Mouse (Mus musculus) myocyte (in vitro differentiated cells): ENCODE results near the gene Dab1. TPM values are rescaled to one million over a fixed set of nuclear protein-coding genes. Genes with fewer than 3 reads are reported as not detected.

Experiments
- H3K27me3 ChIP-seq: one replicate; pipeline ENCODE4 v1.6.1; 2011; ENCODE audit not compliant: control insufficient read depth, insufficient read depth, insufficient read length
- H3K36me3 ChIP-seq: one replicate; pipeline ENCODE4 v1.6.1; 2011; ENCODE audit not compliant: control insufficient read depth, insufficient read depth
- H3K4me2 ChIP-seq: one replicate; pipeline ENCODE4 v1.6.1; 2011; ENCODE audit warnings: low read depth, control low read depth
- H3K4me3 ChIP-seq: one replicate; pipeline ENCODE4 v1.5.1; 2011; ENCODE audit warnings: mild to moderate bottlenecking, control low read depth, moderate library complexity
- H3K79me2 ChIP-seq: one replicate; pipeline ENCODE4 v1.6.1; 2011; ENCODE audit not compliant: control insufficient read depth, insufficient read depth
- H3ac ChIP-seq: one replicate; pipeline ENCODE4 v1.6.1; 2011; ENCODE audit not compliant: control insufficient read depth, insufficient read length
- CEBPB ChIP-seq: IDR thresholded peaks from 2 replicates; pipeline ENCODE4 v1.6.1; 2011; ENCODE audit warnings: mild to moderate bottlenecking, moderate library complexity; ENCODE audit not compliant: poor library complexity, insufficient read depth, severe bottlenecking
- E2F4 ChIP-seq: IDR thresholded peaks from one replicate; pipeline ENCODE4 v1.6.1; 2011; ENCODE audit warnings: mild to moderate bottlenecking, control low read depth, moderate library complexity; ENCODE audit not compliant: insufficient read depth
- MAX ChIP-seq: IDR thresholded peaks from one replicate; pipeline ENCODE4 v1.6.1; 2011; ENCODE audit warnings: low read depth, mild to moderate bottlenecking, control low read depth
- MYOD1 ChIP-seq, 3 experiments: IDR thresholded peaks; one replicate each; pipeline ENCODE4 v1.6.1; 2011; ENCODE audit warnings: control low read depth in 2 of 3, low read depth in 2 of 3, mild to moderate bottlenecking in 2 of 3, moderate library complexity in 1 of 3; ENCODE audit not compliant: insufficient read length in 2 of 3, control insufficient read depth in 1 of 3
- MYOG ChIP-seq, 3 experiments: IDR thresholded peaks; one replicate each; pipeline ENCODE4 v1.6.1; 2011; ENCODE audit warnings: control low read depth in 2 of 3, low read depth in 2 of 3, mild to moderate bottlenecking in 2 of 3; ENCODE audit not compliant: insufficient read length in 2 of 3, control insufficient read depth in 1 of 3, insufficient read depth in 1 of 3
- POLR2A ChIP-seq: IDR thresholded peaks from one replicate; pipeline ENCODE4 v1.6.1; 2011; ENCODE audit warnings: low read depth, mild to moderate bottlenecking, control low read depth, moderate library complexity; ENCODE audit not compliant: insufficient read length
- POLR2AphosphoS2 ChIP-seq: IDR thresholded peaks from one replicate; pipeline ENCODE4 v1.6.1; 2011; ENCODE audit warnings: low read depth, control low read depth; ENCODE audit not compliant: insufficient read length
- REST ChIP-seq: IDR thresholded peaks from one replicate; pipeline ENCODE4 v1.6.1; 2011; ENCODE audit warnings: mild to moderate bottlenecking, control low read depth, moderate library complexity; ENCODE audit not compliant: insufficient read depth, insufficient read length
- SRF ChIP-seq: IDR thresholded peaks from one replicate; pipeline ENCODE4 v1.6.1; 2011; ENCODE audit warnings: low read depth; ENCODE audit not compliant: control insufficient read depth, insufficient read length
- TCF12 ChIP-seq: IDR thresholded peaks from one replicate; pipeline ENCODE4 v1.6.1; 2011; ENCODE audit warnings: mild to moderate bottlenecking, control low read depth; ENCODE audit not compliant: poor library complexity, insufficient read depth, severe bottlenecking
- TCF3 ChIP-seq: IDR thresholded peaks from one replicate; pipeline ENCODE4 v1.6.1; 2011; ENCODE audit warnings: low read depth, control low read depth; ENCODE audit not compliant: insufficient read length
- USF1 ChIP-seq: IDR thresholded peaks from one replicate; pipeline ENCODE4 v1.6.1; 2011; ENCODE audit warnings: low read depth, mild to moderate bottlenecking, control low read depth, moderate library complexity
- polyA plus RNA-seq: library from polyadenylated mRNA; unstranded; fragments of >200 nt; fragmentation: generic; extraction: Trizol; gene quantifications from one replicate; pipeline ENCODE4 v1.2.1, GENCODE M21; 2012; ENCODE audit warnings: missing spikeins

The Dab1 gene
- polyA plus RNA-seq, 1 experiment = not detected

- TF ChIP-seq E2F4 (no peak), USF1 (no peak), SRF (no peak), POLR2A (no peak), CEBPB (no peak), MAX (no peak), MYOD1 (IDR thresholded peaks at IDR 0.05; ENCODE audit: control insufficient read depth in 1 of 3, insufficient read length in 2 of 3, low read depth in 2 of 3) (no peak), TCF12 (no peak)
- no peak overlapping the region for H3K4me2 ChIP-seq
- no peak overlapping the region for H3K4me3 ChIP-seq
- no peak overlapping the region for H3ac ChIP-seq
- H3K27me3 ChIP-seq = no peaks in the 10 kb centered on the region
- no peaks in the 10 kb centered on the region for H3K36me3 ChIP-seq
- no peaks in the 10 kb centered on the region for H3K79me2 ChIP-seq
These were observed 1021.5 kb downstream of the Dab1 start for GRCm38 (mm10) chr4:104640617-104641016.

GRCm38 (mm10) chr4:104642761-104643469, 1023.8 kb downstream of the Dab1 start:
- H3ac ChIP-seq = no peak overlapping the region
- TF ChIP-seq MYOD1 (IDR thresholded peaks at IDR 0.05; ENCODE audit: control insufficient read depth in 1 of 3, insufficient read length in 2 of 3, low read depth in 2 of 3) (no peak), MAX (no peak), TCF12 (no peak), REST (no peak), SRF (no peak), USF1 (no peak), E2F4 (no peak), POLR2AphosphoS2 (no peak), TCF3 (no peak), MYOG (IDR thresholded peaks at IDR 0.05; ENCODE audit: control insufficient read depth in 1 of 3, insufficient read depth in 1 of 3, insufficient read length in 2 of 3, low read depth in 2 of 3) (no peak), CEBPB (no peak), POLR2A (no peak)
- H3K4me3 ChIP-seq = no peak overlapping the region
- H3K4me2 ChIP-seq = no peak overlapping the region
- H3K36me3 ChIP-seq = no peaks in the 10 kb centered on the region
- H3K27me3 ChIP-seq = no peaks in the 10 kb centered on the region
- H3K79me2 ChIP-seq = no peaks in the 10 kb centered on the region

DNA sequence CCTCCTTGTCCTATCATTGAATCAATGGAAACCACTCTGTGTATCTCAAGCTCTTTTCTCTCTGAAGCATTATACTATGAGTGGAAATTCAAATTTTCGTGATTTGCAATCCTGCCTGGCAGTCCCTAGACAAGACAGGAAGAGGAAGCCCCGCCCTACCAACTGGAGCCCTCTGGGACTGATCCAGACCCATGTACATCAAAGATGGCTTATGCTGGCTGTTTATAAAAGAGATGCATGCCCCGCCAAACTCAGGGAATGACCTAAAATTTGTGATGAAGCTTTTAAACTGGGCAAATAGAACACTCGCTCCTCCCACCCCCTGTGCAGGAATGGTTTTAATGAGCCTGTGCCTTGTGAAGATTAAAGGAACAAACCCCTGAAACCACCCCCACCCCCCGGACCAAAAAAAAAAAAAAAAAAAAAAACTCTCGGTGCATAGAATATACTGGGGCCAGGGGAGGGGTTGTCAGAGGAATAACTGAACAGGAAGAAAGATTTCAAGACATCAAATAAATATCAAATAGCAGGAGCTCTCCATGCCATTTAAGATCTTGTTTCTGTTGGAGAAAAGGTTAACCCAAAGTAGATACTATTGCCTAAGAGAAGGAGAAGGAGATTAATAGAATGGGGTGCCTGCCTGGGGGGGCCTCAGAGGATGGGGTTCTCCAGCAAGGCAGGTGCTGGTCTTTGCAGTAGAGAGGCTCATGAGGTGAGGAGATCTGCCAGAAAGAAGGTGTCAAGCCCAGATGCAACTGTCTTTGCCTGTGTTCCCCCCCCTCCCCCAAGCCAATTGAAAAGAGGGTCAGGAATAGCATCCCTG, 1024.6 kb downstream of the Dab1 start:
- no peak overlapping the region for H3ac ChIP-seq
- TF ChIP-seq REST (no peak), USF1 (no peak), TCF12 (no peak), CEBPB (no peak), TCF3 (no peak), MYOG (IDR thresholded peaks at IDR 0.05; ENCODE audit: control insufficient read depth in 1 of 3, insufficient read depth in 1 of 3, insufficient read length in 2 of 3, low read depth in 2 of 3) (no peak), E2F4 (no peak)
- H3K79me2 ChIP-seq = no peaks in the 10 kb centered on the region
- H3K27me3 ChIP-seq = no peaks in the 10 kb centered on the region
- no peak overlapping the region for H3K4me3 ChIP-seq
- no peaks in the 10 kb centered on the region for H3K36me3 ChIP-seq
- no peak overlapping the region for H3K4me2 ChIP-seq

GRCm38 (mm10) chr4:104644357-104644630, 1025.1 kb downstream of the Dab1 start:
- Histone ChIP-seq H3K27me3 (no peaks in the 10 kb centered on the region), H3K4me3 (no peak overlapping the region), H3K79me2 (no peaks in the 10 kb centered on the region), H3K36me3 (no peaks in the 10 kb centered on the region), H3ac (no peak overlapping the region), H3K4me2 (no peak overlapping the region)
- TF ChIP-seq SRF = no peak
- TF ChIP-seq POLR2AphosphoS2 = no peak
- TF ChIP-seq MYOD1 (IDR thresholded peaks at IDR 0.05; ENCODE audit: control insufficient read depth in 1 of 3, insufficient read length in 2 of 3, low read depth in 2 of 3) = no peak
- no peak for TF ChIP-seq E2F4
- no peak for TF ChIP-seq USF1
- TF ChIP-seq REST = no peak
- TF ChIP-seq TCF3 = no peak
- TF ChIP-seq MYOG (IDR thresholded peaks at IDR 0.05; ENCODE audit: control insufficient read depth in 1 of 3, insufficient read depth in 1 of 3, insufficient read length in 2 of 3, low read depth in 2 of 3) = no peak
- no peak for TF ChIP-seq MAX
- no peak for TF ChIP-seq POLR2A
- no peak for TF ChIP-seq TCF12
- TF ChIP-seq CEBPB = no peak

GRCm38 (mm10) chr4:104644862-104645261, 1025.7 kb downstream of the Dab1 start:
- H3K36me3 ChIP-seq = no peaks in the 10 kb centered on the region
- H3ac ChIP-seq = no peak overlapping the region
- H3K79me2 ChIP-seq = no peaks in the 10 kb centered on the region
- TF ChIP-seq CEBPB (no peak), SRF (no peak), USF1 (no peak), E2F4 (no peak), TCF12 (no peak), POLR2AphosphoS2 (no peak), MYOD1 (IDR thresholded peaks at IDR 0.05; ENCODE audit: control insufficient read depth in 1 of 3, insufficient read length in 2 of 3, low read depth in 2 of 3) (no peak), MAX (no peak)
- H3K4me2 ChIP-seq = no peak overlapping the region
- H3K27me3 ChIP-seq = no peaks in the 10 kb centered on the region
- H3K4me3 ChIP-seq = no peak overlapping the region
